Mouse (Mus musculus): Measurements from ENCODE around the gene Gstm5. TPM values are rescaled to one million over a fixed set of nuclear protein-coding genes. Genes with fewer than 3 reads are reported as not detected.

The Gstm5 gene
- polyA plus RNA-seq (2012; rRNA removed), result 172 and 198 TPM in 2 replicates

- DNase-seq, result peak; percentile 90
- H3K27me3 ChIP-seq (replicated peaks; ENCODE audit: control insufficient read depth, insufficient read depth, low read length), result no peaks in the 10 kb centered on the region
- H3K36me3 ChIP-seq (ENCODE audit: control insufficient read depth, insufficient read depth, low read length), result no peaks in the 10 kb centered on the region
- H3K27ac ChIP-seq (ENCODE audit: insufficient read depth, low read depth, low read length), result peak within 1 kb of the TSS; percentile 26; the same call in 1 of the 2 replicates
- no peak for TF ChIP-seq CTCF (conservative IDR thresholded peaks at IDR 0.05; ENCODE audit: insufficient read depth, insufficient read length, low read depth, low read length)
- peak; percentile 65 for TF ChIP-seq POLR2A (IDR thresholded peaks at IDR 0.05; ENCODE audit: low read depth, low read length)
- peaks cover 19% of the 10 kb centered on the region; the same call in 1 of the 2 replicates for H3K4me1 ChIP-seq (ENCODE audit: control insufficient read depth, insufficient read depth, low read length)
- WGBS, result 8% methylated on average over 40 of the region's 40 CpGs
- peak within 1 kb of the TSS; percentile 68 for H3K4me3 ChIP-seq (ENCODE audit: insufficient read depth, low read depth, low read length)
Observed at GRCm38 (mm10) chr3:107895720-107896569, at the start of gene Gstm5. Gene Gstm5 (plus strand): TSS chr3:107895821.

- H3K36me3 ChIP-seq (ENCODE audit: control insufficient read depth, insufficient read depth, low read length), result no peaks in the 10 kb centered on the region
- TF ChIP-seq POLR2A (IDR thresholded peaks at IDR 0.05; ENCODE audit: low read depth, low read length) (no peak), CTCF (conservative IDR thresholded peaks at IDR 0.05; ENCODE audit: insufficient read depth, insufficient read length, low read depth, low read length) (no peak)
- no peak overlapping the region for H3K4me3 ChIP-seq (ENCODE audit: insufficient read depth, low read depth, low read length)
- H3K4me1 ChIP-seq (ENCODE audit: control insufficient read depth, insufficient read depth, low read length), result no peaks in the 10 kb centered on the region
- DNase-seq, result no peak
- WGBS, result 94% methylated on average over 1 of the region's 1 CpGs
- no peak overlapping the region for H3K27ac ChIP-seq (ENCODE audit: insufficient read depth, low read depth, low read length)
- H3K27me3 ChIP-seq (replicated peaks; ENCODE audit: control insufficient read depth, insufficient read depth, low read length), result no peaks in the 10 kb centered on the region
Observed at GRCm38 (mm10) chr3:107846175-107846574, 49.4 kb upstream of the Gstm5 start.

DNA sequence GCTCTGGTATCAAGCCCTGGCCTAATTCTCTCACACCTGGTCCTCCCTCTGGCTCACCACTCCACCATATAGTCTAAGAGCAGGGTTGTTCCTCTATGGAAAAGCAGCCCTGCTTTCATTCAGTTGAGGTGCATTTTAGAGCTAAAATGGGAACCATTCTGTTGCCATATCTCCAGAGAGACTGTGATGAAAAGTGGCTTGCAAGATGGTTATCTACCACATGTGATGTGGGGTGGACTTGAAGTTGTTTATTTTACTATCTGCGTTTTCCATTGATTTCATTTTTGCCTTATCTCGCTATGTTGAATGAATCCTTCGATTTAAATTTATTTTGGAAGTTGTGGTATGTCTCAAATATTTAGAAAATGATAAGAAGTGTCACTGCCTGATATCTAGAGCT is 48.8 kb upstream of the Gstm5 start:
- H3K27me3 ChIP-seq (replicated peaks; ENCODE audit: control insufficient read depth, insufficient read depth, low read length), result no peaks in the 10 kb centered on the region
- no peak for DNase-seq
- 81% methylated on average over 3 of the region's 3 CpGs for WGBS
- no peak overlapping the region for H3K27ac ChIP-seq (ENCODE audit: insufficient read depth, low read depth, low read length)
- H3K4me1 ChIP-seq (ENCODE audit: control insufficient read depth, insufficient read depth, low read length), result no peaks in the 10 kb centered on the region
- no peak for TF ChIP-seq CTCF (conservative IDR thresholded peaks at IDR 0.05; ENCODE audit: insufficient read depth, insufficient read length, low read depth, low read length)
- no peak for TF ChIP-seq POLR2A (IDR thresholded peaks at IDR 0.05; ENCODE audit: low read depth, low read length)
- H3K4me3 ChIP-seq (ENCODE audit: insufficient read depth, low read depth, low read length), result no peak overlapping the region
- H3K36me3 ChIP-seq (ENCODE audit: control insufficient read depth, insufficient read depth, low read length), result no peaks in the 10 kb centered on the region

DNA sequence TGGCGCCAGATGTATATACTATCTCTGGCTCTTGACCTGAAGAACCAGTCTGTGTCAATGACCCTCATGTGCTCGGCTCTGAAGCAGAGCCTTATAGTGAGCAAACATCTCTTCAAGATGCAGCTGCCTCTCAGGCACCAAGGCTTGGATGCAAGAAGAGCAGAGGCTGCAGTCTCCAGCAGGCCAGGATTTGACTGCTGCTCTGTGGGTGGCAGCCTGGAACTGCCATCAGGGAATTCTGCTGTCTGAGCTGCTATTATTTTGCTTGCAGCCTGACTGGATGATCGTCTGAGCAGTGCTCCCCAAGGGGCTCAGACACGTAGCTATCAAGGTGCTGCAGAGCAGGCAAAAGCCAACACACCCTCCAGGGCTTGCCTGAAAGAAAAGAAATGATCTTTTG is 47.5 kb upstream of the Gstm5 start:
- TF ChIP-seq CTCF (conservative IDR thresholded peaks at IDR 0.05; ENCODE audit: insufficient read depth, insufficient read length, low read depth, low read length), result no peak
- TF ChIP-seq POLR2A (IDR thresholded peaks at IDR 0.05; ENCODE audit: low read depth, low read length), result no peak
- Histone ChIP-seq H3K36me3 (ENCODE audit: control insufficient read depth, insufficient read depth, low read length) (no peaks in the 10 kb centered on the region), H3K27ac (ENCODE audit: insufficient read depth, low read depth, low read length) (no peak overlapping the region), H3K27me3 (replicated peaks; ENCODE audit: control insufficient read depth, insufficient read depth, low read length) (no peaks in the 10 kb centered on the region), H3K4me1 (ENCODE audit: control insufficient read depth, insufficient read depth, low read length) (no peaks in the 10 kb centered on the region), H3K4me3 (ENCODE audit: insufficient read depth, low read depth, low read length) (no peak overlapping the region)
- 79% methylated on average over 4 of the region's 4 CpGs for WGBS
- no peak for DNase-seq

- no peak for DNase-seq
- Histone ChIP-seq H3K27ac (ENCODE audit: insufficient read depth, low read depth, low read length) (no peak overlapping the region), H3K36me3 (ENCODE audit: control insufficient read depth, insufficient read depth, low read length) (no peaks in the 10 kb centered on the region), H3K4me1 (ENCODE audit: control insufficient read depth, insufficient read depth, low read length) (no peaks in the 10 kb centered on the region), H3K4me3 (ENCODE audit: insufficient read depth, low read depth, low read length) (no peak overlapping the region), H3K27me3 (replicated peaks; ENCODE audit: control insufficient read depth, insufficient read depth, low read length) (no peaks in the 10 kb centered on the region)
- WGBS, result 78% methylated on average over 6 of the region's 6 CpGs
- TF ChIP-seq POLR2A (IDR thresholded peaks at IDR 0.05; ENCODE audit: low read depth, low read length) (no peak), CTCF (conservative IDR thresholded peaks at IDR 0.05; ENCODE audit: insufficient read depth, insufficient read length, low read depth, low read length) (no peak)
Observed at GRCm38 (mm10) chr3:107849000-107849692, 46.5 kb upstream of the Gstm5 start.

GRCm38 (mm10) chr3:107849693-107850031 is 46.0 kb upstream of the Gstm5 start:
- H3K27ac ChIP-seq (ENCODE audit: insufficient read depth, low read depth, low read length), result no peak overlapping the region
- 81% methylated on average over 2 of the region's 2 CpGs for WGBS
- no peak for DNase-seq
- no peaks in the 10 kb centered on the region for H3K36me3 ChIP-seq (ENCODE audit: control insufficient read depth, insufficient read depth, low read length)
- no peaks in the 10 kb centered on the region for H3K4me1 ChIP-seq (ENCODE audit: control insufficient read depth, insufficient read depth, low read length)
- H3K27me3 ChIP-seq (replicated peaks; ENCODE audit: control insufficient read depth, insufficient read depth, low read length), result no peaks in the 10 kb centered on the region
- TF ChIP-seq CTCF (conservative IDR thresholded peaks at IDR 0.05; ENCODE audit: insufficient read depth, insufficient read length, low read depth, low read length), result no peak
- no peak for TF ChIP-seq POLR2A (IDR thresholded peaks at IDR 0.05; ENCODE audit: low read depth, low read length)
- H3K4me3 ChIP-seq (ENCODE audit: insufficient read depth, low read depth, low read length), result no peak overlapping the region

DNA sequence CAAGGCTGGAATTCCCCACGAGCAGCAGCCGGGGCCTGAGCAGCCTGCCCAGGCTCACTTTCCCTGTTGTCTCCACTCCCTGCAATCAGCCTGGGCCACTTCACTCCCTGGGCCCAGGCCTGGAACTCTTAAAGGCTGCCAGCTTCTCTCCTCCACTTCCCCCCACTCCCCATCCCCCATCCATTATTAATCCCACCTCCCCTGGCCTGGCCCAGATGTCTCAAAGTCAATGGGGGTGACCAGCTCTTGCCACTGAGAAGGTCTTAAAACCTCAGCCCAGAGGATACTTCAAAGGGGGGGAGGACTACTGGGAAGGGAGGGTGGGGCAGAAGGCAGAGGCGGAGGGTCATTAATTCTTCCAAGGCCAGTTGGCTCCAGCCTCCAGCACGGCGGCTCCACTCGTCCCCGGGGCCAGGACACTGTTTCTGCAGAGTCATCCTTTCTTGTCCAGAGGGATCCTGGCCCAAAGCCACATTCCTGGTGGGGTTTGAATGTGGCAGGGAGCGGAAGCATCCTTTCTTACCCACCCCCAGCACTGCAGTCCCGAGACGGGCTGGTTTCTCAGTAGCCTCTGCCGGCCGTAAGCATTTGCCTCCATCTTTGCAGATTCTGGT is 45.1 kb upstream of the Gstm5 start:
- Histone ChIP-seq H3K4me1 (ENCODE audit: control insufficient read depth, insufficient read depth, low read length) (no peaks in the 10 kb centered on the region), H3K36me3 (ENCODE audit: control insufficient read depth, insufficient read depth, low read length) (no peaks in the 10 kb centered on the region), H3K27me3 (replicated peaks; ENCODE audit: control insufficient read depth, insufficient read depth, low read length) (no peaks in the 10 kb centered on the region), H3K27ac (ENCODE audit: insufficient read depth, low read depth, low read length) (no peak overlapping the region), H3K4me3 (ENCODE audit: insufficient read depth, low read depth, low read length) (no peak overlapping the region)
- DNase-seq, result peak; percentile 87
- WGBS, result 18% methylated on average over 12 of the region's 12 CpGs
- TF ChIP-seq POLR2A (IDR thresholded peaks at IDR 0.05; ENCODE audit: low read depth, low read length) (no peak), CTCF (conservative IDR thresholded peaks at IDR 0.05; ENCODE audit: insufficient read depth, insufficient read length, low read depth, low read length) (no peak)

Data from kidney, adult 2 months (tissue).